Mouse (Mus musculus) heart, embryonic 11.5 days (tissue): ENCODE data around the gene Tmem51. TPM values are rescaled to one million over a fixed set of nuclear protein-coding genes. Genes with fewer than 3 reads are reported as not detected.

Source experiments
- ATAC-seq: fragments of 200-750 bp; cut with Nextera tagmentation; replicated peaks from 2 replicates; pipeline ENCODE4 v1.8.0; 2017; ENCODE audit warnings: moderate library complexity; ENCODE audit not compliant: insufficient number of reproducible peaks, low FRiP score, low TSS enrichment
- H3K27ac ChIP-seq: fragments of 300-500 bp; sonication (generic); 2 replicates; pipeline ENCODE4 v1.5.1; 2014; ENCODE audit warnings: mild to moderate bottlenecking, low read depth, low read length
- H3K27me3 ChIP-seq: fragments of 300-500 bp; sonication (generic); 2 replicates; pipeline ENCODE4 v1.6.1; 2014; ENCODE audit warnings: mild to moderate bottlenecking, low read length, mixed read lengths; ENCODE audit not compliant: control insufficient read depth, insufficient read depth
- H3K36me3 ChIP-seq: fragments of 300-500 bp; sonication (generic); 2 replicates; pipeline ENCODE4 v1.6.1; 2014; ENCODE audit warnings: mild to moderate bottlenecking, low read length, moderate library complexity, mixed read lengths; ENCODE audit not compliant: control insufficient read depth, insufficient read depth
- H3K4me1 ChIP-seq: fragments of 300-500 bp; sonication (generic); 2 replicates; pipeline ENCODE4 v1.6.1; 2014; ENCODE audit warnings: low read length; ENCODE audit not compliant: control insufficient read depth, insufficient read depth
- H3K4me2 ChIP-seq: fragments of 300-500 bp; sonication (generic); 2 replicates; pipeline ENCODE4 v1.6.1; 2014; ENCODE audit warnings: mild to moderate bottlenecking, moderate library complexity
- H3K4me3 ChIP-seq: fragments of 300-500 bp; sonication (generic); 2 replicates; pipeline ENCODE4 v1.5.1; 2014; ENCODE audit warnings: low read depth, low read length
- H3K9ac ChIP-seq: fragments of 300-500 bp; sonication (generic); 2 replicates; pipeline ENCODE4 v1.6.1; 2014; ENCODE audit warnings: mild to moderate bottlenecking, low read depth, low read length, moderate library complexity
- H3K9me3 ChIP-seq: fragments of 300-500 bp; sonication (generic); replicated peaks from 2 replicates; pipeline ENCODE4 v1.6.1; 2016; ENCODE audit warnings: low read length; ENCODE audit not compliant: control insufficient read depth
- WGBS: fragments of 180-500 bp; shearing (Covaris S2); extraction: QIAGEN DNeasy Blood & Tissue Kit; methylation state at CpG from one replicate; pipeline ENCODE4 v1.1.7; 2014; ENCODE audit not compliant: insufficient replicate concordance; 5-methylcytosine and 5-hydroxymethylcytosine counted together
- polyA plus RNA-seq: library from polyadenylated mRNA; unstranded; fragments of >200 nt; fragmentation: Nextera tagmentation; extraction: Ambion mirVana; gene quantifications from 2 replicates; pipeline ENCODE4 v1.2.1, GENCODE M21; 2014

The Tmem51 gene
- polyA plus RNA-seq, 1 experiment from 2014 or later: 21.9 TPM

GRCm38 (mm10) chr4:141983689-141984088, 100.4 kb downstream of the Tmem51 start:
- no peak for ATAC-seq
- Histone ChIP-seq H3K27ac (no peak overlapping the region), H3K4me2 (no peak overlapping the region), H3K9me3 (no peaks in the 10 kb centered on the region), H3K4me3 (no peak overlapping the region), H3K36me3 (no peaks in the 10 kb centered on the region), H3K27me3 (no peaks in the 10 kb centered on the region), H3K4me1 (no peaks in the 10 kb centered on the region), H3K9ac (no peak overlapping the region)
- WGBS: 57% methylated on average over 3 of the region's 3 CpGs

GRCm38 (mm10) chr4:141981475-141981874, 102.6 kb downstream of the Tmem51 start:
- ATAC-seq: no peak
- no peak overlapping the region for H3K9ac ChIP-seq
- H3K36me3 ChIP-seq: no peaks in the 10 kb centered on the region
- no peaks in the 10 kb centered on the region for H3K4me1 ChIP-seq
- no peak overlapping the region for H3K4me3 ChIP-seq
- no peak overlapping the region for H3K27ac ChIP-seq
- no peaks in the 10 kb centered on the region for H3K27me3 ChIP-seq
- no peaks in the 10 kb centered on the region for H3K9me3 ChIP-seq
- WGBS: 59% methylated on average over 3 of the region's 3 CpGs
- no peak overlapping the region for H3K4me2 ChIP-seq

Other genes starting within 250 kb of the Tmem51 start
- gene Ctrc, start 237.9 kb downstream of the Tmem51 start, polyA plus RNA-seq: not detected in 2 replicates
- gene Efhd2, start 209.4 kb downstream of the Tmem51 start, polyA plus RNA-seq: 59.2 and 63.4 TPM in 2 replicates
- gene Fhad1, start 69.2 kb downstream of the Tmem51 start, polyA plus RNA-seq: 3.8 and 7.1 TPM in 2 replicates
- 5.8 and 8.0 TPM in 2 replicates for gene Kazn, start 155.1 kb upstream of the Tmem51 start, polyA plus RNA-seq